Mouse (Mus musculus) midbrain, embryonic 10.5 days (tissue): ENCODE measurements at regions not wholly inside any gene's neighbourhood (a gene's known extent, or its start where the extent isn't known, plus 50 kb on each side); places are given as distances from the start of the nearest gene placed in this dataset.

Experiments used
- DNase-seq: peaks from one replicate; pipeline ENCODE4 v3.0.0-alpha.2; 2017; ENCODE audit warnings: low spot score
- H3K27ac ChIP-seq: fragments of 300-500 bp; sonication (generic); replicated peaks from 2 replicates; pipeline ENCODE4 v1.5.1; 2016; ENCODE audit warnings: mild to moderate bottlenecking
- H3K27me3 ChIP-seq: fragments of 300-500 bp; sonication (generic); 2 replicates; pipeline ENCODE4 v1.6.1; 2016; ENCODE audit warnings: low read depth, mild to moderate bottlenecking; ENCODE audit not compliant: poor library complexity, severe bottlenecking
- H3K36me3 ChIP-seq: fragments of 300-500 bp; sonication (generic); 2 replicates; pipeline ENCODE4 v1.6.1; 2016; ENCODE audit warnings: mild to moderate bottlenecking, moderate library complexity
- H3K4me1 ChIP-seq: fragments of 300-500 bp; sonication (generic); 2 replicates; pipeline ENCODE4 v1.6.1; 2016
- H3K4me3 ChIP-seq: fragments of 300-500 bp; sonication (generic); 2 replicates; pipeline ENCODE4 v1.5.1; 2016; ENCODE audit warnings: mild to moderate bottlenecking, moderate library complexity
- H3K9me3 ChIP-seq: fragments of 300-500 bp; sonication (generic); replicated peaks from 2 replicates; pipeline ENCODE4 v1.6.1; 2016; ENCODE audit warnings: mild to moderate bottlenecking
- WGBS: fragments of 180-500 bp; shearing (Covaris S2); methylation state at CpG from one replicate; pipeline ENCODE4 v1.1.7; 2016; 5-methylcytosine and 5-hydroxymethylcytosine counted together

GRCm38 (mm10) chr2:48624461-48624860 lies 189.4 kb upstream of the Acvr2a start:
- no peak for DNase-seq
- Histone ChIP-seq H3K4me3 (no peak overlapping the region), H3K9me3 (no peaks in the 10 kb centered on the region), H3K27ac (no peak overlapping the region), H3K36me3 (no peaks in the 10 kb centered on the region), H3K4me1 (peaks cover 7% of the 10 kb centered on the region), H3K27me3 (no peaks in the 10 kb centered on the region; the same call in 1 of the 2 replicates)
- WGBS, result 87% methylated on average over 2 of the region's 2 CpGs

GRCm38 (mm10) chr2:48627011-48627410 lies 186.9 kb upstream of the Acvr2a start:
- WGBS, result 86% methylated on average over 4 of the region's 4 CpGs
- H3K36me3 ChIP-seq, result no peaks in the 10 kb centered on the region
- DNase-seq, result no peak
- H3K27ac ChIP-seq, result no peak overlapping the region
- H3K4me3 ChIP-seq, result no peak overlapping the region
- no peaks in the 10 kb centered on the region for H3K9me3 ChIP-seq
- peaks cover 18% of the 10 kb centered on the region for H3K4me1 ChIP-seq
- no peaks in the 10 kb centered on the region; the same call in 1 of the 2 replicates for H3K27me3 ChIP-seq

DNA sequence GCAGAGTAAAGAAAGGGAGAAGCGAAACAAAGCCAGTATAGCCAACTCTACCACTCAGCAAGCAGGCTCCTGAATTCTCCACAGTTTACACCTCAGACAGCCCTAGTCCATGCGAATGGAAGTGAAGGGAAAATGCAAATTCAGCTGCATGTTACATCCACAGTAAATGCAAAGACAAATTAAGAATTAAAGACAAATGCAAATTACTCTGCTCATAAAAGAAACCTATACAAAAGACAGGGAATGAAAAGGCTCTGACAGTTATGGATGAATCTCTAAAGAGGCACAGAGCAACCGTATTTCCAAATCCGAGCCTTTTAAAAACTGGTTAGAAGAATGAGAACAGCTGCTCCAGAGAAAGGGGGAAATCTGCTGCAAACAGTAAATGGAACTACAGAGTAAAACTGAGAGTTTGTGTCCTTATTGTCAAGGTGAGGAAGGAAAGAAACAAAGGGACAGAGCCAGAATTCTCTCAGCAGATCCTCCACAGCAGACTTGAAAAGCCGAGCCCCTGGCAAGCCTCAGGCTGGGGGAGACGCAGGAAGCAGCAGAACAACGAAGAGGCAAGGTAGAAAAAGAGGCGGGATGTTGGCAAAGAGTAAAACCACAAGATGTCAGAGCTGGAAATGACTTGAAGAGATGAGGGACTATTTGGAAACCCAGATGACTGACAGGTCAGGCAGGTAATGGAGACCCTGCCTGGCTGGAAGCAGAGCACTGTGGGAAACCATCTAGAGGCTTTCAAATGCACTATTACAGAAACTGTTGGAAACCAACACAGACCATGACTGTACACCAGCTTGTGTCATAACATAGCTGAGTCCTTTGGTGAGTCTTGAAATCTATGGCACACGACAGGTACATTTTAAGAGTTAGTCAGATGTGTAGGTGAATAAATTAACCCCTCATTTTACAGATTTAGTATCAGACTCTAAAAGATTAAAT lies 184.5 kb upstream of the Acvr2a start:
- H3K27me3 ChIP-seq, result no peaks in the 10 kb centered on the region; the same call in 1 of the 2 replicates
- no peak overlapping the region for H3K4me3 ChIP-seq
- H3K36me3 ChIP-seq, result no peaks in the 10 kb centered on the region
- peak overlapping the region; percentile 50 for H3K27ac ChIP-seq
- 57% methylated on average over 9 of the region's 9 CpGs for WGBS
- H3K9me3 ChIP-seq, result no peaks in the 10 kb centered on the region
- no peak for DNase-seq
- H3K4me1 ChIP-seq, result peaks cover 28% of the 10 kb centered on the region

GRCm38 (mm10) chr2:48634456-48635174 lies 179.3 kb upstream of the Acvr2a start:
- Histone ChIP-seq H3K4me3 (no peak overlapping the region), H3K9me3 (no peaks in the 10 kb centered on the region), H3K4me1 (peaks cover 24% of the 10 kb centered on the region), H3K36me3 (no peaks in the 10 kb centered on the region), H3K27me3 (no peaks in the 10 kb centered on the region), H3K27ac (no peak overlapping the region)
- DNase-seq, result peak; percentile 19
- WGBS, result 68% methylated on average over 10 of the region's 10 CpGs

GRCm38 (mm10) chr2:48636108-48636507 lies 177.8 kb upstream of the Acvr2a start:
- no peaks in the 10 kb centered on the region for H3K9me3 ChIP-seq
- H3K27ac ChIP-seq, result no peak overlapping the region
- no peak overlapping the region for H3K4me3 ChIP-seq
- H3K27me3 ChIP-seq, result no peaks in the 10 kb centered on the region
- peaks cover 19% of the 10 kb centered on the region for H3K4me1 ChIP-seq
- 96% methylated on average over 2 of the region's 2 CpGs for WGBS
- H3K36me3 ChIP-seq, result no peaks in the 10 kb centered on the region
- DNase-seq, result no peak

- H3K9me3 ChIP-seq, result no peaks in the 10 kb centered on the region
- H3K4me1 ChIP-seq, result no peaks in the 10 kb centered on the region
- no peak for DNase-seq
- no peak overlapping the region for H3K27ac ChIP-seq
- H3K36me3 ChIP-seq, result no peaks in the 10 kb centered on the region
- no peaks in the 10 kb centered on the region for H3K27me3 ChIP-seq
- WGBS, result 90% methylated on average over 3 of the region's 3 CpGs
- H3K4me3 ChIP-seq, result no peak overlapping the region
Measured at GRCm38 (mm10) chr2:48644114-48644513, 169.8 kb upstream of the Acvr2a start.

- Histone ChIP-seq H3K4me3 (no peak overlapping the region), H3K36me3 (no peaks in the 10 kb centered on the region), H3K27me3 (no peaks in the 10 kb centered on the region), H3K4me1 (no peaks in the 10 kb centered on the region), H3K27ac (no peak overlapping the region), H3K9me3 (no peaks in the 10 kb centered on the region)
- no peak for DNase-seq
- WGBS, result 73% methylated on average over 2 of the region's 2 CpGs
Measured at GRCm38 (mm10) chr2:48650281-48650680, 163.6 kb upstream of the Acvr2a start.

DNA sequence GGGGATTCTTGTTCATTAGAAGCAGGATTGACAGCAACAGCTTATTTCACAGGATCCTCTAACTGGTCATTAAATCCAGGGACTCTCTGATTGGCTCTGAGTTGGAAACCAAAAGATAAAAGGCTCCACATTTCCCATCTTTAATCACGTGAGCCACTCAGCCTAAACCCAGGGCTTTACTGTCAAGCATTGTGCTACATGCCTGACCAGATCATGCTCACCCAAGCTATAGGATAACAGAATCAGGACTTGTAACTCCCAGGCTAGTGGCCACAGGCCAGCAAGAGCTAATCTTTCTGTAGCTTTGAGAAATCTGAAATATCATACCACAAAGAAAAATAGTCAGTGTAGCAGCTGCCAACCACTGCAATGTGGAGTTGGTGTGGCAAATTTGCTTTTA lies 152.7 kb upstream of the Acvr2a start:
- Histone ChIP-seq H3K27ac (no peak overlapping the region), H3K4me1 (no peaks in the 10 kb centered on the region), H3K4me3 (no peak overlapping the region), H3K9me3 (no peaks in the 10 kb centered on the region), H3K27me3 (no peaks in the 10 kb centered on the region), H3K36me3 (no peaks in the 10 kb centered on the region)
- no peak for DNase-seq
- 40% methylated on average over 1 of the region's 1 CpGs for WGBS

- no peak overlapping the region for H3K4me3 ChIP-seq
- H3K9me3 ChIP-seq, result no peaks in the 10 kb centered on the region
- WGBS, result 82% methylated on average over 2 of the region's 2 CpGs
- H3K27ac ChIP-seq, result no peak overlapping the region
- DNase-seq, result no peak
- no peaks in the 10 kb centered on the region for H3K36me3 ChIP-seq
- no peaks in the 10 kb centered on the region for H3K4me1 ChIP-seq
- H3K27me3 ChIP-seq, result no peaks in the 10 kb centered on the region
Measured at GRCm38 (mm10) chr2:48665103-48665502, 148.8 kb upstream of the Acvr2a start.

GRCm38 (mm10) chr2:48689098-48689497 lies 124.8 kb upstream of the Acvr2a start:
- Histone ChIP-seq H3K4me1 (no peaks in the 10 kb centered on the region), H3K27ac (no peak overlapping the region), H3K27me3 (no peaks in the 10 kb centered on the region), H3K36me3 (no peaks in the 10 kb centered on the region), H3K9me3 (no peaks in the 10 kb centered on the region), H3K4me3 (no peak overlapping the region)
- no peak for DNase-seq
- 78% methylated on average over 1 of the region's 1 CpGs for WGBS

GRCm38 (mm10) chr2:48694509-48694908 lies 119.4 kb upstream of the Acvr2a start:
- no peak for DNase-seq
- Histone ChIP-seq H3K4me1 (no peaks in the 10 kb centered on the region), H3K9me3 (no peaks in the 10 kb centered on the region), H3K27me3 (no peaks in the 10 kb centered on the region), H3K36me3 (no peaks in the 10 kb centered on the region), H3K27ac (no peak overlapping the region), H3K4me3 (no peak overlapping the region)
- WGBS, result 92% methylated on average over 3 of the region's 3 CpGs

GRCm38 (mm10) chr2:48700886-48701285 lies 113.0 kb upstream of the Acvr2a start:
- no peak overlapping the region for H3K4me3 ChIP-seq
- peaks cover 10% of the 10 kb centered on the region for H3K4me1 ChIP-seq
- no peaks in the 10 kb centered on the region for H3K9me3 ChIP-seq
- H3K27ac ChIP-seq, result no peak overlapping the region
- no peaks in the 10 kb centered on the region for H3K36me3 ChIP-seq
- no peak for DNase-seq
- no peaks in the 10 kb centered on the region for H3K27me3 ChIP-seq
- 85% methylated on average over 2 of the region's 2 CpGs for WGBS
